Mouse (Mus musculus): ENCODE data around the gene Xpot. TPM values are rescaled to one million over a fixed set of nuclear protein-coding genes. Genes with fewer than 3 reads are reported as not detected.

Gene Xpot
- polyA plus RNA-seq, 1 experiment from 2014 or later = 31.7 TPM

DNA sequence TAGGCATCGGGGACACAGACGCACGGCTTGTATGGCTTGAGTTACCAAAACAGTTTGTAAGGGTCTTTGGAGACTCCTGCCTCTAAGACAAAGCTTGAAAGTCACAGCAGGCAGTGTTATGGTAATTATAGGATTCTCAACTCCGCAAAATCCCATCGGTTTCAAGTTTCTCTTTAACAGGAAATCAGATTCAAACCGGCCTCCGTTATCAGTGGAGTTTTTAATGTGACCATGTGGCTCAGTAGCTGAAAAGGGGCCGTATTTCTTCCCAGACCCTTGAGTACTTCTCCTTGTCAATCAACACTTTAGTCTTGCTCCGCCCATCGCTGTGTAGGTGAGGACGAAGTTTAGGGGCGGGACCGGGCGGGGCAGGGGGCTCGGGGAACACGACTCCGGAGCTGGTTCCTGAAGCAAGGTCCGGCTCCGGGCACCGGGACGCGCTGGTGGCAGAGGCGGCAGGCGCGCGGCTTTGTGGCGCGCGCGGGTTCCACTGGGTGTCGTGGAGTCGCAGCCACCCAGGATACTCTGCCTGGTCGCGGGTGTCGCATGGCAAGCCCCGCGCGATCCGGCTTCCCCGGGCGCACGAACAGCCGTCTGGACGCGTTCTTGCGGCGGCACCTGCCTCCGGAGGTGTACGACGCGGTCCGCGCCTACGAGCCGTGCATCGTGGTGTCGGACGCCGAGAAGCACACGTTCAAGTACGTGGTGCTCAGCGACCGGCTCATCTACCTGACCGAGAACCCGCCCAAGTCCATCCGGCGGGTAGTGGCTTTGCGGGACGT lies 15.3 kb upstream of the Xpot start, which contains the start of gene D930020B18Rik:
Gene D930020B18Rik (plus strand): TSS at position 317 of the 782 bp plus-strand sequence.
- ATAC-seq (ENCODE audit: low FRiP score) = no peak
- H3K36me3 ChIP-seq (replicated peaks; ENCODE audit: control insufficient read depth, insufficient read depth) = no peaks in the 10 kb centered on the region
- peaks cover 20% of the 10 kb centered on the region for H3K4me1 ChIP-seq (replicated peaks; ENCODE audit: control insufficient read depth, insufficient read depth, low read length)
- peak within 1 kb of the TSS; percentile 83 for H3K4me2 ChIP-seq (replicated peaks)
- H3K9me3 ChIP-seq (ENCODE audit: control insufficient read depth, low read length) = no peaks in the 10 kb centered on the region
- DNase-seq (ENCODE audit: low spot score) = no peak
- H3K9ac ChIP-seq = peak within 1 kb of the TSS; percentile 52
- H3K27me3 ChIP-seq (ENCODE audit: control insufficient read depth, insufficient read depth, low read length) = peaks cover 36% of the 10 kb centered on the region
- peak within 1 kb of the TSS; percentile 43 for H3K4me3 ChIP-seq (replicated peaks; ENCODE audit: low read length)
- WGBS = under 1% methylated on average over 62 of the region's 69 CpGs
- H3K27ac ChIP-seq = no peak within 1 kb of the TSS

DNA sequence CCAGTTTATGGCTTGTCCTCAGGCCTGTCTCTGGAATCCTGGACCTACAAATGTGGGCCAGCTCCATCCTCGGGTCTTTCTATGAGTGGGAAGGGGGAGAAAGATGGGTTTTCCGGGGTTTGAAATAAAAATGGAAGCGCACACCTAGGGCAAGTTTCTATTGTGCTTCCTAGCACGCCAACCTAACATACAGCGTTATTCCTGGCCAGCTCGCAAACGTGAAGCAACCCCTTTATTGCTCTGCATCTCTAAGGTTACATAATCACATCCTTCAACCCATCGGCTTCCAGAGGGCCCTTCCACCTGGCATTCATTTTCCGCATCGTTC lies 14.8 kb upstream of the Xpot start:
- H3K27me3 ChIP-seq (ENCODE audit: control insufficient read depth, insufficient read depth, low read length) = peaks cover 36% of the 10 kb centered on the region

DNA sequence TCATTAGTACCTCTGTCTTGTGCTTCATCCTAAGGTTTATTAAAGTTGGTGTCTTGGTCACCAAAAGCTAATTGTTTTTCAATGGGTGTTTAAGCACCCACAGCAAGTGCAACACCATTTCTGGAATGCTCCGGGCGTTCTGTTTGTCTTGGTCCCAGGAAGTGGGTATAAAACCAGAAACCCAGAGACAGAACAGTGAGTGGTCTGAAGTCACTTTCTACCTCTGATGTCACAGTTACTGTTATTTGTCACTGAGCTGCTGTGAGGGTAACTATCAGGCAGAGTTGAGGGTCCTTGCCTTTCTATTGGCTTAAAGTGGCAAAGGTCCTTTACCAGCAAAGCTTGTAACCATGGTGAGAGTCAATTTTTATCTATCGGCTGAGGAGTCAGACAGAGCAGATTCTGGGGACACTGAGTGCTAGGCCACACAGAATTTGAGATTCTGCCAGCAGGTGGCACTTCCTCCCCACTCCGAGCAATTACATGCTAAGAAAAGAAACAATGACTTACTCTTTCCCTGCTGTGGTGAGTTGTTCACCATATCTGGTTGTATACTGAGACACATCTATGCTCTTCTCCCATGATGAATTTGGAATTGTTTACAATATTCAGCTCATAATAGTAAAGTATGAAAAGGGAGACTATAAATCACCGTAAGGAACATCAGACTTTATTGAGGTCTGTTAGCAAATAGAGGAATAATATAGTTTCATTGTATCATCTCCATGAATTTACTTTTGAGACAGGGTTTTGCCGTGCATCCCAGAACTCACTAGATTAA lies 14.2 kb upstream of the Xpot start:
- Histone ChIP-seq H3K9me3 (ENCODE audit: control insufficient read depth, low read length) (no peaks in the 10 kb centered on the region), H3K9ac (no peak overlapping the region), H3K27ac (no peak overlapping the region), H3K4me2 (replicated peaks) (peak overlapping the region; percentile 83; the same call in 1 of the 2 replicates), H3K4me3 (replicated peaks; ENCODE audit: low read length) (no peak overlapping the region), H3K36me3 (replicated peaks; ENCODE audit: control insufficient read depth, insufficient read depth) (no peaks in the 10 kb centered on the region), H3K4me1 (replicated peaks; ENCODE audit: control insufficient read depth, insufficient read depth, low read length) (peaks cover 20% of the 10 kb centered on the region), H3K27me3 (ENCODE audit: control insufficient read depth, insufficient read depth, low read length) (peaks cover 36% of the 10 kb centered on the region)
- ATAC-seq (ENCODE audit: low FRiP score) (peak; percentile 72; the same call in 1 of the 2 replicates), DNase-seq (ENCODE audit: low spot score) (peak; percentile 77)
- 48% methylated on average over 6 of the region's 6 CpGs for WGBS

More for the DNA sequence above, 14.8 kb upstream of the Xpot start:
- peaks cover 20% of the 10 kb centered on the region for H3K4me1 ChIP-seq (replicated peaks; ENCODE audit: control insufficient read depth, insufficient read depth, low read length)
- WGBS = 15% methylated on average over 10 of the region's 10 CpGs
- H3K9me3 ChIP-seq (ENCODE audit: control insufficient read depth, low read length) = no peaks in the 10 kb centered on the region
- no peak overlapping the region for H3K27ac ChIP-seq
- DNase-seq (ENCODE audit: low spot score) (no peak), ATAC-seq (ENCODE audit: low FRiP score) (no peak)
- no peaks in the 10 kb centered on the region for H3K36me3 ChIP-seq (replicated peaks; ENCODE audit: control insufficient read depth, insufficient read depth)
- peak overlapping the region; percentile 43 for H3K4me3 ChIP-seq (replicated peaks; ENCODE audit: low read length)
- H3K9ac ChIP-seq = no peak overlapping the region
- H3K4me2 ChIP-seq (replicated peaks) = peak overlapping the region; percentile 83

DNA sequence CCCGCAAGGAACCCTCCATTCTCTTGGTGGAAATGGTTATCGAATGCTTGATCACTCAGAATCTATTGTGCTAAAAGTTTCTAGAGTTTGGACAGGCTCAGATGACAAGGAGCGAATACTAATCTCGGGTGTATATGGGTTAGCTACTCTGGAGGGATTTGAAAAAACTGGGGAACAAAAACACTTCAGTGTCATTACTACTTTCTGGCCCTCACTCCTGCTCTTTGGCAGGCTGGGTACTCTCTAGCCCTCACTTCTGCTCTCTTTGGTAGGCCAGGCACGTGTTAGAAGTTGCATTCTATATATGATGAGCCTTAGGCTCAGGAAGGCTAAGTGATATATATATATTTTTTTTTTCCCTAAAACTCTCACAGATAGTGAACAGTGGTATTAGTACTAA lies 13.4 kb upstream of the Xpot start:
- ATAC-seq (ENCODE audit: low FRiP score) (no peak), DNase-seq (ENCODE audit: low spot score) (no peak)
- no peaks in the 10 kb centered on the region for H3K9me3 ChIP-seq (ENCODE audit: control insufficient read depth, low read length)
- 76% methylated on average over 5 of the region's 5 CpGs for WGBS
- peaks cover 20% of the 10 kb centered on the region for H3K4me1 ChIP-seq (replicated peaks; ENCODE audit: control insufficient read depth, insufficient read depth, low read length)
- no peak overlapping the region for H3K9ac ChIP-seq
- no peak overlapping the region for H3K4me3 ChIP-seq (replicated peaks; ENCODE audit: low read length)
- no peak overlapping the region for H3K27ac ChIP-seq
- no peaks in the 10 kb centered on the region for H3K36me3 ChIP-seq (replicated peaks; ENCODE audit: control insufficient read depth, insufficient read depth)
- peaks cover 36% of the 10 kb centered on the region for H3K27me3 ChIP-seq (ENCODE audit: control insufficient read depth, insufficient read depth, low read length)
- no peak overlapping the region for H3K4me2 ChIP-seq (replicated peaks)

DNA sequence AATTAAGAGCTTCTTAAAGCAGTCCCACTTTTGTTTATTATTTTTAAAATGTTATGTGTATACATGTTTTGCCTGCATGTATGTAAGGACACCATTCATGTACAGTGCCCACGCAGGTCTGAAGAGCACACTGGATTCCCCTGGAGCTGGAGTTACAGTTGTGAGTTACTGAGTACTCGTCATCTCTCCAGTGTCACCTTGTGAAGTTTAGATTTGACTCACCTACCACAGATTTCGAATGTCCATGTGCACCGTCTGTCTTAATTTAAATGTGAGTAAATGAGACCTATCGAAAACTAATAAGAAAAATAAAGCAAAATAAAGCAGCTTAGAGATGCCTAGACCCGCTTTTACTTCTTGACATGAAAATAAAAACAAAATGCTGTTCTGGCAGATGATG lies 10.1 kb upstream of the Xpot start:
- no peak overlapping the region for H3K9ac ChIP-seq
- 90% methylated on average over 6 of the region's 6 CpGs for WGBS

DNA sequence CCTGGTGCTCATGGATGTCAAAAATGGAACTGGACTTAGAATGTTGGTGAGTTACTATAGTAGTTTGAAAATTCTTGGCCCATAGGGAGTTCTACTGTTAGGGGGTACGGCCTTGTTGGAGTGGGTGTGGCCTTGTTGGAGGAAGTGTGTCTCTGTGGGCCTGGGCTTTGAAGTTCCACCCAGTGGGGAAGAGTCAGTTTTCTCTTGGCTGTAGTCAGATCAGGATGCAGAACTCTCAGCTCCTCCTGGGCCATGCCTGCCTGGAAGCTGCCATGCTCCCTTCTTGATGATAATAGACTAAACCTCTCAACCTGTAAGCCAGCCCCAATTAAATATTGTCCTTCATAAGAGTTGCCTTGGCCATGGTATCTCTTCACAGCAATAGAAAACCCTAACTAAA lies 8.0 kb upstream of the Xpot start:
- Histone ChIP-seq H3K27me3 (ENCODE audit: control insufficient read depth, insufficient read depth, low read length) (no peaks in the 10 kb centered on the region), H3K4me1 (replicated peaks; ENCODE audit: control insufficient read depth, insufficient read depth, low read length) (no peaks in the 10 kb centered on the region), H3K36me3 (replicated peaks; ENCODE audit: control insufficient read depth, insufficient read depth) (no peaks in the 10 kb centered on the region), H3K9ac (no peak overlapping the region), H3K4me3 (replicated peaks; ENCODE audit: low read length) (no peak overlapping the region), H3K27ac (no peak overlapping the region), H3K4me2 (replicated peaks) (no peak overlapping the region), H3K9me3 (ENCODE audit: control insufficient read depth, low read length) (no peaks in the 10 kb centered on the region)
- WGBS = 80% methylated on average over 1 of the region's 1 CpGs
- no peak for DNase-seq (ENCODE audit: low spot score)
- no peak for ATAC-seq (ENCODE audit: low FRiP score)

More for the DNA sequence above, 10.1 kb upstream of the Xpot start:
- Histone ChIP-seq H3K4me1 (replicated peaks; ENCODE audit: control insufficient read depth, insufficient read depth, low read length) (peaks cover 6% of the 10 kb centered on the region; the same call in 1 of the 2 replicates), H3K9me3 (ENCODE audit: control insufficient read depth, low read length) (no peaks in the 10 kb centered on the region), H3K36me3 (replicated peaks; ENCODE audit: control insufficient read depth, insufficient read depth) (no peaks in the 10 kb centered on the region), H3K4me3 (replicated peaks; ENCODE audit: low read length) (no peak overlapping the region), H3K27ac (no peak overlapping the region), H3K4me2 (replicated peaks) (no peak overlapping the region), H3K27me3 (ENCODE audit: control insufficient read depth, insufficient read depth, low read length) (peaks cover 7% of the 10 kb centered on the region; the same call in 1 of the 2 replicates)
- DNase-seq (ENCODE audit: low spot score) = no peak
- no peak for ATAC-seq (ENCODE audit: low FRiP score)

DNA sequence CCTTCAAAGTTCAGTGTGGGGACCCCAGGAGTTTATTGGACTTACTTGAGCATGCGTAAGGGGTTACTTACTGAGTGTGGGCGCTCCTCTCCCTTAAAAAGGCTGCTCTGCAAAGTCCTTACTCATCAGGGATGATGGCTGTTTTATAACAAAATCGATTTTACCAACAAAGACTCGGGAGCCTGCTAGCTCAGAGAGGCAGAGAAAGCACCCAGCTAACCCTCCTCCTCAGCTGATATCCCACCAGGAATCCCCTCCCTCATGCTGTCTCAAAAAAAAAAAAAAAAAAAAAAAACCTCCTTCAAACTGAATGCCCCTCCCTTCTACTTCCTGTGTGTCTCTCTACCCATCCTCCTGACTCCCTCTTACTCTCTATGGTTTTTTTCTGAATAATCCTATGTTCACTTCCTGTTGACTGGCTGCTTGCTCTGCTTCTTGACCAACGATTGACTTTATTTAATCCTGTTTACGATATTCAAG lies 2.5 kb upstream of the Xpot start:
- H3K9me3 ChIP-seq (ENCODE audit: control insufficient read depth, low read length) = no peaks in the 10 kb centered on the region
- H3K27ac ChIP-seq = no peak overlapping the region
- H3K27me3 ChIP-seq (ENCODE audit: control insufficient read depth, insufficient read depth, low read length) = no peaks in the 10 kb centered on the region
- H3K4me1 ChIP-seq (replicated peaks; ENCODE audit: control insufficient read depth, insufficient read depth, low read length) = peaks cover 9% of the 10 kb centered on the region
- ATAC-seq (ENCODE audit: low FRiP score) (no peak), DNase-seq (ENCODE audit: low spot score) (no peak)
- 89% methylated on average over 6 of the region's 6 CpGs for WGBS
- no peaks in the 10 kb centered on the region for H3K36me3 ChIP-seq (replicated peaks; ENCODE audit: control insufficient read depth, insufficient read depth)
- H3K9ac ChIP-seq = no peak overlapping the region
- no peak overlapping the region for H3K4me3 ChIP-seq (replicated peaks; ENCODE audit: low read length)
- no peak overlapping the region for H3K4me2 ChIP-seq (replicated peaks)

DNA sequence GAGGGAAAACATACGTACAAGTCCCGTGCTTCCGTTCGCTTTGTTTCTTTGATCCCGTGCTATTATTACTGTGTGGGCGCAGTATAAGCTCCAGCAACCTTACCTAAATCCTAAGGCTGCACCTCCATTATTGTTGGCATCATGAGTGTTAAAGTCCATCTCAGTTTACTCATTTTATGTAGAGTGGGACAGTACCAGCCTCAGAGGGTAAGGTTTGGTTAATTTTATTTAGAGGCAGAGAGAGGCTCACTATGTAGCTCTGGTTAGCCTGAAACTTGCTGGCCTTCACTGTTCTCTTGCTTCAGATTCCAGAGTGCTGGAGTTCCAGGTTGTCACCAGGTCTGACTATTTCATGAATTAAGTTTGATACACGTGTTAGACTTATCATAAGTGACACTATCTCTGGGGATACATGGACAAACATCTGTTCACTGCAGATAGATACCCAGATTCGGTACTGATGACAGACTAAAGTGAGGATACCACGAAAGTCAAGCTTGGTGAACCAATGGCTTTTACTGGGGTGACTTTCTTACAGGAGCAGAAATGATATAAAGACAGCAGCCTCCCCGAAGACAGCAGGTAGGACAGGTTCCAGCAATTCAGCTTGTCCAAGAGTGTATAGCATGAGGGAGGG lies 1.2 kb upstream of the Xpot start:
- Histone ChIP-seq H3K9me3 (ENCODE audit: control insufficient read depth, low read length) (no peaks in the 10 kb centered on the region), H3K4me1 (replicated peaks; ENCODE audit: control insufficient read depth, insufficient read depth, low read length) (peaks cover 9% of the 10 kb centered on the region), H3K36me3 (replicated peaks; ENCODE audit: control insufficient read depth, insufficient read depth) (peaks cover 6% of the 10 kb centered on the region; the same call in 1 of the 2 replicates), H3K4me2 (replicated peaks) (peak overlapping the region; percentile 71; the same call in 1 of the 2 replicates), H3K27ac (no peak overlapping the region), H3K4me3 (replicated peaks; ENCODE audit: low read length) (no peak overlapping the region), H3K27me3 (ENCODE audit: control insufficient read depth, insufficient read depth, low read length) (no peaks in the 10 kb centered on the region), H3K9ac (no peak overlapping the region)
- DNase-seq (ENCODE audit: low spot score) (no peak), ATAC-seq (ENCODE audit: low FRiP score) (no peak)
- 85% methylated on average over 10 of the region's 10 CpGs for WGBS

Data from hindbrain, embryonic 14.5 days (tissue).